Mouse (Mus musculus): ENCODE data around the gene Vhl. TPM values are rescaled to one million over a fixed set of nuclear protein-coding genes. Genes with fewer than 3 reads are reported as not detected.

Vhl gene
- total RNA-seq, 2 experiments from 2014 or later = 32.5 to 34.3 TPM

DNA sequence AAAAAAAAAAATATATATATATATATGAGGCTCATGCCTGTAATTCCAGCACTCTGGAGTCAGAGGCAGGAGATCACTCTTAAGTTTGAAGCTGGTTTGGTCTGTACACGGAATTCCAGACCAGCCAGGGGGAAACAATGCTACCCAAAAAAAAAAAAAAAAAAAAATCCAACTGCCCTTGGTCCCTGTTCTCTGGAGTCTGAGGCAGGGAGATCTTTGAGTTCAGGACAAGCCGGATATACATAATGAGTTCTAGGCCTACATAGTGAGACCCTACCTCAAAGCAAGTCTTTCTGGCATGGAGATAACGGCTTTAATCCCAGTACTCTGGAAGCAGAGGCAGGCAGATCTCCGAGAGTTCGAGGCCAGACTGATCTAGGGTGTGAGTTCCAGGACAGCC is 373 bp upstream of the Vhl start:
- no peak for DNase-seq (ENCODE audit: low spot score in 2 of 2)

DNA sequence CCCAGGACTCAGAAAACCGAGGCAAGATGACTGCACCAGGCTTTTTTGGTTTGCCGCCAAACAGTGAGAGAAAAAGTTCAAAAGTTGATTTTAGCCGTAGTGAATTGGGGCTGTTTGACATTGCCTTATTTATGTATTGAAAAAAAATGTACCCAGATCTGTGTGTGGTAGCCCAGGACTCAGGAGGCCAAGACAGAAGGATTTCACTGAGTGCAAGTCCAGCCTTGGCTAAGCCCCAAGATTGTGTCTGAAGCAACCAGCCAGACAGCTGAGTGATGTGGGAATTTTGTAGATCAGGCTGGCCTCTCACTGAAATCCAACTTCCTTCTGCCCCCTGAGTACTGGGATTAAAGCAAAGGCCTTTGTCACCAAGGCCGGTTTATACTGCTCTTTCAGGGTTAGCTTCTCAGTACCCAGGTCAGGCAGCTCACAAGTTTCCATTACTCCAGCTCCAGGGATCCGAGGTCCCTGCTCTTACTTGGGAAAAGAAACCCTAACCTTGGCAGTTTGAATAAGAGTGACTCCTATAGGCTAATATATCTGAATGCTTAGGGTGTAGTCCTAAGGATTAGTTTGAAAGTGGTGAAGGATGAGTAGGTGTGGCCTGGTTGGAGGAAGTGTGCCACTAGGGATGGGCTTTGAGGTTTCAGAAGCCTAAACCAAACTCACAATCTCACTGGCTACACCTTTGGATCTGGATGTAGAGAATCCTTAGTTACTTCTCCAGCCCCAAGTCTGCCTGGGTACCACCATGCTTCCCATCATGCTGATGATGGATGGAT is 1.4 kb downstream of the Vhl start:
- no peak for DNase-seq (ENCODE audit: low spot score in 2 of 2)

DNA sequence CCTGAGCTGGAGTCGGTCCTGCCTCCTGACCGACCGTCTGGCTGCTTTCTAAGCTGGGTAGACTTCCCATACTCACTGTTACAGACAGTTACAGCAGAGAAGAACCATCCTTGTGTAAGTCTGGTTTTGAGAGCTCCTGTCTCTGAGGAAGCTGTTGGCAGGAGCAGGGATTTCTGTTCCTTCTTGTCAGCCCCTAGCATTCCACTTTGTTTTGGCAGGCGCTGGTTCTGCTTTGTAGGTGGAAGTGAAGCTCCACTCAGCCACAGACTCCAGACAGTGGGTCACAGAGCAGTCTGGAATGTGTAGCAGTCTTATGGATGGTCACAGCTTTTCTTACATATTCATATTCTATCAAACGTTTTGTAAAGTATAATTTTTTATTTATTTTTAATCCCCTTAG is 6.6 kb downstream of the Vhl start:
- DNase-seq (ENCODE audit: low spot score in 2 of 2) = no peak

DNA sequence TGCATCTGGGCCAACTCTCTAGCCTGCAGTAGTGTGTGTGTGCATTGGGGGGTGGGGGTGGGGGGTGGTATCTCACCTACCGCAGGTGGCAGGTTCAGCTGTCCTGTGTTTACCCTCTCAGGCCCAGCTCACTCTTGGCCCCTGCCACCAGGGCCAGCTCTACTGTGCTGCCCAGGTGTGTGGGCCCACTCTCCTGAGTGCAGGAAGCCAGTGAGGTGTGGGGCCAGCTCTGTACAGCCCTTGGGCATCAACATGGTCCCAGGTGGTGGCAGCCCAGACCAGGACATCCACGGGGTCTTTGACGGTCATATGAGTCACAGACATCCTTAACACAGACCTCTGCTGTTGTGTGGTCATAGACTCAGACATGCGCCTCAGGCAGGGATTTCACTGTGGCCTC is 9.1 kb downstream of the Vhl start:
- DNase-seq (ENCODE audit: low spot score in 2 of 2) = no peak

DNA sequence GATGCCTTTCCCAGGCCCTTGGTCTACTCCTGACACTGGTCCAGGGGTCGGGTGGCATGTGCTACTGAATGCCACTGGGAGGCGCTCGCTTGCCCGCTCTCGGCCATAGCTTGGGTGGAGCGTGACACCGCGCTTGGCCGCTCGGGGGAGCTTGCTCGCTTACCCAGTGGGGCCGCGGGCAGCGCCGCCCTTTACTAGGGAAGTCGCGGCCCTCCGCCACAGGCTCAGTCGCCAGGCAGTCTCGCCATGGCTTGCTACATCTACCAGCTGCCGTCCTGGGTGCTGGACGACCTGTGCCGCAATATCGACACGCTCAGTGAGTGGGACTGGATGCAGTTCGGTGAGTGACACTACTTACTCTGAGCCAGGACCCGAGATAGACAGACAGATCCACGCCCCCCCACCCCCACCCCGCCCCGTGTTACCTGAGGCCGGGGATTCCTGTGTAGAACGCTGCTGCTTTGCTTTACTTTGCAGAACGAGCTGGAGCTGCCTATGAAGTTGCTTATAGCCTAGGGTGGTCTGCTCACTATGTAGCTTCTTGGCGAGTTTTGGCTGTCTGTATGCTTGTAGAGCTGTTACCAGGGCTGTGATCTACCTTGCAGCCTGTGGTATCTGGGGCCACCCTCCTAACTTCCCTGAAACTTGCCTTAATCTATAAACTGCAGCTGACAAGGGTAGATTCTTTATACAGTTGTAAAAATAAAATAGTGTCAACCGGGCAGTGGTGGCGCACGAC is 14.7 kb downstream of the Vhl start, which contains the start of gene Irak2:
Gene Irak2, plus strand, starts transcription at position 166 of the 739 bp plus-strand sequence.
- DNase-seq (ENCODE audit: low spot score in 2 of 2) = peak; percentile 92 to 93

DNA sequence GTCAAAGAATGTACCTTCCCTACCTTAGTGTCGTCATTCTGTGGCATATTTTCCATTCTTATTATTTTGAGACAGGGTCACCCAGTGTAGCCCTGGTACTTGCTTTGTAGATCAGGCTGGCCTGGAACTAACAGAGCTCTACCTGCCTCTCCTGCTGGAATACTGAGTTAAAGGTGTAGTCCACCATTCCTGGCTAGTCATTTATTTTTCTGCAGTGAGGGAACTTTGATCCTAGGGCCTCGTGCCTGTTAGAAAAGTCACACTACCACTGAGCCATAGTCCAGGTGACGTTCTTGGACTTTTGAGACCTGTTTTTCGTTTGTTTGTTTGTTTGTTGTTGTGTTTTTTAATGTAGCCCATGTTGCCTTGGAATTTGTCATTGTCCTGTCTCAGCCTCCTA is 15.4 kb downstream of the Vhl start:
- no peak for DNase-seq (ENCODE audit: low spot score in 2 of 2)

DNA sequence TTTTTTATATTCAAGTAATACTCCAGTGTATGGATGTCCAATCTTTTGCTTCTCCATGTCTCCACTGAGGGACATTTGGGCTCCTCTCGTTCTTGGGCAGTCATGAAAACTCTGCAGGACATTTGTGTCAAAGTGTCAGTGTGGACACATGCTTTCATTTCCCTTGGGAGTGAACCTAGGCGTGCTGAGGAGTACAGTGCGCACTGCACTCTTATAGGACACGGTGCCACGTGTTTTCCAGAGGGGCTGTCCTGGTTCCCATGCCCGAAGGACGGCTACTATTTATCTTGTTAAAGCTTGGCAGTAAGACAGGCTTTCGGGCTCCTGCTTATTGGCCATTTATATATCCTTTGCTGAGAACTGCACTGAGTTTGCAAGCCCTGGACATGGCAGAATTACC is 18.8 kb downstream of the Vhl start:
- DNase-seq (ENCODE audit: low spot score in 2 of 2) = no peak

DNA sequence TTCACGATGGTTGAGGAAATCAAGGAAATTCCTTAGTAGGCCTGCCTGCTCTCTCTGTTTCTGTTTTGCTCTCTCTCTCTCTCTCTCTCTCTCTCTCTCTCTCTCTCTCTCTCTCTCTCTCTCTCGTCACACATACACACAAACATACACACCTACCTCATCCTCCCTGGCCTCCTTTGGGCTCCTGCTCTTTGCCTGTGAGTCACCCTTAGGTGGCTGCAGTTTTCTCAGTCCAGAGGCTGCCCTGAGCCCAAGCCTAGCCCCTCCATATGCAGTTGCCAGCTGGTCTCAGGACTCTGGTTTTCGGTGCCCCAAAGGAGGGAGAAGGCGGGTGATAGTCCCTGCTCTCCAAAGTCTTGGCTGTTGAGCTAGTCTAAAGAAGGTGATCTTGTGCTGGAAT is 19.3 kb downstream of the Vhl start:
- DNase-seq (ENCODE audit: low spot score in 2 of 2) = no peak

DNA sequence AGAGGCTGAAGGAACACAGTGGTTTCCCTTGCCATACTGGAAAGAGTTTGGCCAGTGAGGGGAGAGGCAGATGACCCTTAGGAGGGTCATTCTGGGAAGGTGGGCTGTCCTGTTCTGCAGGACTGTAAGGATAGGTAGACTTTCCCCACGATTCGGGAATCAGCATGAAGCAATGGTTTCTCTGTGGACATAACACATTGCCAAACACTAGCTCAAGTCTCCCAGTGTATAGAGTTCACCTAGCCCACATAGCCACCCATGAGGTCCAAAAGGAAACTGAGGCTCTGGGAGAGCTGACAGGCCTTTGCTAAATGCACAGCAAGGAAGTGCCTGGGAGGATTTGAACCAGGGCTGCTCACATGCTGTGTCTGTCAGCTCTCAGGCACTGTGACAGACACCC is 20.2 kb downstream of the Vhl start:
- no peak for DNase-seq (ENCODE audit: low spot score in 2 of 2)

DNA sequence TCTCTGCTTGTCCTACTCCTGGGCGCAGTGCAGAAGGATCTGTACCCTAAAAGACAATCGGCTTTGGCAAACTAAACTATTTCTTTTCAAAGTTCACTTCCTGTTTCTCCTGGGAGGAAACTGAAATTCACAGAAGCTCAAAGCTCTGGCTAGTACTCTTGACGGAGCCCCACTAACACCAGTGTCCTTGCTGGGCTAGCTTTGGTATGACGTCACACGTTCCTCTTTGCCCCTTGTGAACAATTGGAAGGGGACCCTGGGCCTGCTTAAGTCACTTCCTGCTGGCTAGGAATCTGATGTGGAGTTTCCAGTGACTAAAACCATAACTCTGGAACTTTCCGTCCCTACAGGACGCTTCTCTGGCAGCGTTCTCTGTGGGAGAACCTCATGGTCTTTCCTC is 21.0 kb downstream of the Vhl start:
- no peak for DNase-seq (ENCODE audit: low spot score in 2 of 2)

DNA sequence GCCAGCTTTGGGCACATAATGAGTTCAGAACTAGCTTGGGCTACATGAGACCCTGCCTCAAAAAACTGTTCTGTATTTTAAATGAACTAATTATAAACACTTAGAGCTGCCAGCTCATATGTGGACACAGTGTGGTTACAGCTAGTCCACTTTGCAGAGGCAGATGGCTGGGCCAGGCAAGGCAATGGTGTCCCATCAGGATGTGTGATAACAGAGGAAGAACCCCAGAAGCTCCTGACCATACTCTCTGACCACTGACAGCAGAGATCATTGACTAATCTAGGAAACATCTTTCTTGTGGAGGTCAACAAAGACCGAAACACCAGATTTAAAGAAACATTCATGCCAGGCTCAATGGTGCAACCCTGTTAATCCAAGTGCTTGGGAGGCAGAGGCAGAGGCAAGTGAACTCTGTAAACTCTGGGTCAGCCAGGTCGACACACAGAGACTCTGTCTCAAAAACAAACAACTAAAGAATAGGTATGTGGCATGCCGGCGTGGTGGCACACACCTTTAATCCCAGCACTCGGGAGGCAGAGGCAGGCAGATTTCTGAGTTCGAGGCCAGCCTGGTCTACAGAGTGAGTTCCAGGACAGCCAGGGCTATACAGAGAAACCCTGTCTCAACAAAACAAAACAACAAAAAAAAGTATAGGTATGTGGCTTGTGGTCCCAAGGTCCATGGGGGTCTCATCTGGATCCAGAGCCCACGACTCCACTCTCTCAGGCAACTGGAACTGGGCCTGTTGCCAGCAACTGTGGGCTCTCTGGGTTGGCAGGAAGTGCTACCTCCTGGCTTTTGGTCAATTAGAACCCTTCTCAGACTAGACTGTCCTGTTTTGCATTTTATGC is 25.8 kb downstream of the Vhl start:
- no peak for DNase-seq (ENCODE audit: low spot score in 2 of 2)

DNA sequence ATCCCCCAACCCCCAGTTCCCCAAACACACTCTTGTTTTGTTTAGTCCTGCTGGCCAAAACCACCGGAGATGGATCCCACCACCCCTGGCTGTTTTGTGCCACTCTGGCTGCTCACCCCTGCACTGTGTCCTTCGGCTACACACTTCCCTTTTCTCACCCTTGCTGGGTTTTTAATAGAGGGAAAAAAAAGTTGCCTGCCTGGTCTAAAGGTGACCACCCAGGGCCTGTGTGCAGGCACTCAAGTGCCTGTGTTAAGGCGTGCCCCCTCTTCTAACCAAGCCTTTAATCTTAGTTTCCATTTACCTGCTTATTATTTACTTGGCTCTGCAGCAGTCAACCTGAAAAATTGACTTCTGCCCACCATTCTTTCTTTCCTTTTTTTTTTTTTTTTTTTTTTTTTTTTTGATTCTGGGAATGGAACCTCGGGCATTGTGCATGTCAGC is 26.5 kb downstream of the Vhl start:
- no peak for DNase-seq (ENCODE audit: low spot score in 2 of 2)

DNA sequence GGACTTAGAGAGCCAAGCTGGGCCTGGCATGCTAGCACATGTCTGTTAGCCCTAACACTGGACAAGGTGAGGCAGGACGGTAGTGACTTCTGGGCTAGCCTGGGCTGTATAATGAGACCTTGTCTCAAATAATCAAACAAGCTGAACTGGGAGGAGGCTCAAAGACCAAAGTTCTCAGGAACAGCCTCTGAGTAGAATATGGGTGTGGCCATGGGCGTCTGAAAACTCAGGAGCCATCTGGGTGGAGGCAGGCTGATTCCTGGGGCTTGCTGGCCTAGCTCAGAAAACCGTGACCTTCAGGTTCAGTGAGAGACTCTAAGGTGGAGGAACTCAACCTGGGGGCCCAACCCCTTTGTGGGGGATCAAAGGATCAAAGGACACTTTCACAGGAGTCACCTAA is 27.9 kb downstream of the Vhl start:
- no peak for DNase-seq (ENCODE audit: low spot score in 2 of 2)

DNA sequence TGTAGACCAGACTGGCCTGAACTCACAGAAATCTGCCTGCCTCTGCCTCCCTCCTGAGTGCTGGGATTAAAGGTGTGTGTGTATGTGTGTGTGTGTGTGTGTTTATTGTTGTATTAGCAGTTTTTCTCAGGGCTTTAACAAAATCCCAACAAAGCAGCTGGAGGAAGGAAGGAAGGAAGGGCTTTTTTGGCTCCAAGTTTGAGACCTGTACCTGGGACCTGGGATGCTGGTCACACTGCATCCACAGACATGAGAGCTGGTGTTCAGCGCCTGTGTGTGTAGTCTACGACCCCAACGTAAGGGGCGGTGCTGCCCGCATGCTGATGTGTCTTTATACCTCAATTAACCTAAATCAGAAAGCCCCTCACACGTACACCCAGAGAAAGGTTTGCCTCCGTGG is 29.8 kb downstream of the Vhl start:
- no peak for DNase-seq (ENCODE audit: low spot score in 2 of 2)

DNA sequence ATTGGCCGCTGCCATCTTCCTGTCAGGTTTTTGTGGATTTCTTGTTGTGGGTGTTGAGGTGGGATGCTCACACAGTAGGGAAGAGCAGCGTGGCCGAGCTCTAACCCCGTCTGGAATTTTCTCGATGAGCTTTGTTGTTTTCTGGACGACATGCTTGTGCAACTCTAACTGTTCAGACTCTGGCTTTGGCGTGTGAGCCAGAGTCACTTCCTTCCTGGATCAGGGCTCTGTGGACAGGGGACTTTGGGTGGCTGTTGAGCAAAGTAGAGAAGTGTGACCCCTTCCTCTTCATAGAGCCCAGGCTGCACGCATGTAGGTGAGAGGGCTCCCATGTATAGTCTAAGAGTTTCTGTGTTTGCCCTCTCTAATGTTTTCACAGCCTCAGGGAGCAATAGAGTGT is 30.3 kb downstream of the Vhl start:
- no peak for DNase-seq (ENCODE audit: low spot score in 2 of 2)

DNA sequence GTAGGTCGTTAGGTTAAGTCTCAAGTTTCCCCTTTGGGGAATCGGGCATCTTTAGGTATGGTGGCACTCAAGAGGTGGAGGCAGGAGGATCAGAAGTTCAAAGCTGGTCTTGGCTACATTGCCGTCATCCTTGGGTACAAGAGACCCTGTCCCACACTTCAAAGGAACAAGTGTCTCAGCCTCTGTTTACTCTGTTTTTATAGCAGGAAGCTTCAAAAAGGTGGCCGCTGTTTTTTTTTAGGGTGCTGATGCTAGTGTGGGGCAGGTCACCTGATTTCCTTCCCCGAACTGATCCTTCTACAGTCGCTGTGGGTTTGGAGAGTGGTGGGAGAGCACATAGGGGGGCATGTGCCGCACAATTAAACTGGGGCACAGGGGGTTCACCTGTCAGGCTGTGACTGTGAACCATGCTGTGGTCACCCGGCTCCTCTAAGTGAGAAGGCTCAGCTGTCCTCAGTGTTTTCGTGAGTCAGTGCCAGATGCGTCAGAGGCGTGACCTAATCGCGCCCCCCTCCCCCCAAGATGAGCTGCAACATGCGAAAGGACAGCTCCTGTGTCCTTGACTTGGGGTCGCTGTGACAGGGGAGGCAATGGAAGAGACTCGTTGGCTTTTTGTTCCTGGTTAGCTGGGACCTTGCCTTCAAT is 31.1 kb downstream of the Vhl start:
- peak in 1 of 2 experiments; percentile 46 for DNase-seq (ENCODE audit: low spot score in 2 of 2)

DNA sequence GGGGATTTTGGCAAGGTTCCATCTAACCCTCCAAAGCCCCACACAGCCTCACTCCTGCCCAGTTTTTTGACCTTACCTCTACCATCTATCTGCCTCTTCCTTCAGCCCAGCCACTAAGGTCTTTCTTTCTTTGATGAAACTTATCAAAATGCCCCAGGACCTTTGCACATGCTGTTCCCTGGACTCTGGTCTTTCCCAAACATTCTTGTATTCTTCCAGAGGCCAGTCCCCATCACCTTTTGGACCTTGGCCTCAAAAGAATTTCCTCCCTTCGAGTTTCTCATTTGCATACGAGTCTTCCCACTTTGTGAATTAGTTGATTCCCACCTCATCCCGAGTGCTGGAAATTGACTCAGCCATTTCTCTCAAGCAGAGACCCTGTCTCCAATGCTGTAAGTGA is 31.7 kb downstream of the Vhl start:
- DNase-seq (ENCODE audit: low spot score in 2 of 2) = no peak

DNA sequence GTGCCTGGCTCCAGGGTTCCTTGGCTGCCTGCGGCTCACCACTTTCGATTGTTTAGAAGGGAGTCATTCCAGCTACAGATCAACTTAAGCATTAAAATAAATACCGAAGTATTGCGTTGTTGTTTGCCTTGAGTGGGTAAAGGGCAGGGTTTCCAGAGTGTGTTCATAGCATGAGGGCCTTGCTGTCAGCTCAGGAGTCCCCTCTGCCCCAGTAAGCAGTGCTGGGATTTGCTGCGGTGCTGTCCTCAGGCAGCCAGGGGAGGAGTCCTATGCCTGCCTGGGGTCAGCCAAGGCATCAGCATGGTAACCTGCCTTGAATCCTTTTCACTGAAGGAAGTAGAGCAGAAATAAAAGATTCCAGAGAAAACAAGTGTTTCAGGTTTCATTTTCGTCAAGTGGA is 33.1 kb downstream of the Vhl start:
- DNase-seq (ENCODE audit: low spot score in 2 of 2) = no peak

DNA sequence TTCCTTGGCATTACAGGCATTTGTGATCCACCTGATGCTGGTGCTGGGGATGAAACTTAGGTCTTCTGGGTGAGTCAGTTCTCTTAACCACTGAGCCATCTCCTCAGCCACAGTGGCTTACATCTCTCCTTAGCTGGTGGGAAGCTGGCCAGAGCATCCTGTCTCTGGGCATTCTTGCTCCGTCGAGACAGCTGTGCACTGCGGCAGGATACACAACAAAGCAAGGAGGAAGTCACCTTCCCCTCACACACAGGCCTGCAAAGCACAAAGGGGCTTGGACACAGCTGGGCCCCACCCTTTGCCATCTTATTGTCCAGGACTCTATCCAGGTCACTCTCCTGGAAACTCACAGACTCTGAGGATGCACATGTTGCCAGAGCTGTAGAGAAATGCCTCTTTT is 34.5 kb downstream of the Vhl start:
- no peak for DNase-seq (ENCODE audit: low spot score in 2 of 2)

DNA sequence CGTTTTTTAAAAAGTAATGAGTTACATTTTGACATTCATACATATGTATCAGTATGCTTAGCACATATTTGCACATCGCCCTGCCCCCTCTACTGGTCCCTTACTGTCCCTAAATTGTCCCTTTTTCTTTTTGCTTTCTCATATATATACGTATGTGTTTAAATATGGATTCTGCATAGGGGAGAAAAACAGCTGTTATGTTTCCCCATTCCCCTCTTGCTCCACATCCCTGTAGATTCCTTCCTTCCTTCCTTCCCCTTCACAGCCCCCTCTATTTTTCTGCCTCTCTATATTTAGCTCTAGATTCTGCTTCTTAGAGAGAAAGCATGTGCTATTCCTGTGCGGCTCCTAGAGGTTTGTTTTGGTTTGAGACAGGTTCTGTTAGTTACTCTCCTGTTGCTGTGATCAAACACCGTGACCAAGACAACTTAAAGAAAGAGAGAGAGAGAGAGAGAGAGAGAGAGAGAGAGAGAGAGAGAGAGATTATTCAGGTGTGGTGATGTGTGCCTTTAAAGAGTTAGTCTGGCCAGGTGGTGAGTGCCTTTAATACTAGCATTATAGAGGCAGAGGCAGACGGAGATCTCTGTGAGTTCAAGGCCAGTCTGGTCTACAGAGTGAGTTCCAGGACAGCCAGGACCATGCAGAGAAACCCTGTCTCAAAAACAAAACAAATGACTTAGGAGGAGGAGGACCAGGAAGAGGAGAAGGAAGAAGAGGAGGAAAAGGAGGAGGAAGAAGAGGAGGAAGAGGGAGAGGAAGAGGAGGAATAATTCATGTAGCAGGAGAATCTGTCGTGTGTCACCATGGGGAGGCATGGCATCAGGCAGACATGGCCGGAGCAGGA is 36.1 kb downstream of the Vhl start:
- DNase-seq (ENCODE audit: low spot score in 2 of 2) = no peak
